25 mouse cellular contexts compared by ENCODE assay signal in the genomic region with DNA sequence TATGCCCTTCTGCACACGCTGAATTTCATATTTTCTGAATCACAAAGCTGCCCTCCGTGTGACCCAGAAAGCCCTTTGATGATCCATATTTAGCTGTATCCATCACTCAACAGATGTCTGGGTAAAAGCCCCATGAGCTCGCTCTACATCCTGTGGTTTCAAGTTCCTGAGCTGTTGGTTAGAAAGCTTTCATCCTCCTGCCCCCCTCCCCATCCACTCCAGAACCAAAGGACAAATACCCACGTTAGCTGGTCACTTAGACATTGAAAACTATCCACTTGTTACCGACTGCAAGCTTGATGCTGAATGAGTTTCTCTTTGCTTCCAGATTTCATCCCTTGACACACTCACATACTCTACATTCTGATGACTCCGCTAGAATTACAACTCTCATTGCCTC. TPM values are rescaled to one million over a fixed set of nuclear protein-coding genes. Genes with fewer than 3 reads are reported as not detected.
A peak's percentile ranks its signal among the peaks of the same experiment; 100 is the strongest.
DNase-seq lines count a peak whose midpoint lies in the region; ATAC-seq lines count a peak whose summit lies in the region.
"Had no signal": no experiment of that assay in that cellular context is flagged by ENCODE, and none has a peak within 500 bp of the region (broad histone marks: within the 10 kb centered on the region; RNA-seq: fewer than 3 reads in every experiment).

No protein-coding gene starts in this region.

- DNase-seq in gastrocnemius, postnatal 25 days: peak; percentile 0
- DNase-seq in gastrocnemius, adult 18-20 months (ENCODE audit: low spot score): no peak
- DNase-seq in midbrain, embryonic 11.5 days (ENCODE audit: low spot score, missing footprints): peak; percentile 65
- peak; percentile 27 for DNase-seq in CD4-positive helper T cell, adult 2 months (ENCODE audit: low read depth, low spot score)
- no peak for DNase-seq in adipocyte (ENCODE audit: low spot score)
- DNase-seq: adrenal gland, postnatal 25 days; cerebellum, adult 11-12 months; cerebellum, adult 9-11 months; gastrocnemius, adult 2 months; heart, postnatal 36 days; kidney, adult 8-10 months; kidney, postnatal 10 days; midbrain, embryonic 14.5 days; right cerebral cortex, postnatal 25 days had no signal

- no peaks in the 10 kb centered on the region for H3K27me3 ChIP-seq in midbrain, embryonic 11.5 days (ENCODE audit: control insufficient read depth, insufficient read depth, low read length)
- no peaks in the 10 kb centered on the region for H3K27me3 ChIP-seq in midbrain, embryonic 16.5 days (ENCODE audit: control insufficient read depth, insufficient read depth, low read depth, low read length)
- H3K27me3 ChIP-seq: embryonic facial prominence, embryonic 15.5 days; forebrain, embryonic 13.5 days; hindbrain, embryonic 12.5 days; limb, embryonic 13.5 days; lung, embryonic 15.5 days; stomach, embryonic 15.5 days had no signal

- H3K9ac ChIP-seq in midbrain, embryonic 11.5 days (ENCODE audit: low read length): no peak overlapping the region
- H3K9ac ChIP-seq in midbrain, embryonic 16.5 days (ENCODE audit: low read depth, low read length): no peak overlapping the region
- H3K9ac ChIP-seq: embryonic facial prominence, embryonic 15.5 days; forebrain, embryonic 13.5 days; hindbrain, embryonic 12.5 days; limb, embryonic 13.5 days; lung, embryonic 15.5 days; stomach, embryonic 15.5 days had no signal

- no peaks in the 10 kb centered on the region for H3K36me3 ChIP-seq in midbrain, embryonic 11.5 days (ENCODE audit: control insufficient read depth, insufficient read depth, low read length)
- no peaks in the 10 kb centered on the region for H3K36me3 ChIP-seq in midbrain, embryonic 16.5 days (ENCODE audit: control insufficient read depth, insufficient read depth, low read length)
- H3K36me3 ChIP-seq: embryonic facial prominence, embryonic 15.5 days; hindbrain, embryonic 12.5 days; limb, embryonic 13.5 days; lung, embryonic 15.5 days; stomach, embryonic 15.5 days had no signal

- H3K9me3 ChIP-seq in midbrain, embryonic 11.5 days (ENCODE audit: control insufficient read depth, low read length): no peaks in the 10 kb centered on the region
- no peaks in the 10 kb centered on the region for H3K9me3 ChIP-seq in midbrain, embryonic 16.5 days (replicated peaks; ENCODE audit: control insufficient read depth, low read length, poor library complexity, severe bottlenecking)
- H3K9me3 ChIP-seq: embryonic facial prominence, embryonic 15.5 days; forebrain, embryonic 13.5 days; hindbrain, embryonic 12.5 days; limb, embryonic 13.5 days; lung, embryonic 15.5 days; stomach, embryonic 15.5 days had no signal

- no peak overlapping the region for H3K4me2 ChIP-seq in midbrain, embryonic 11.5 days
- no peak overlapping the region for H3K4me2 ChIP-seq in midbrain, embryonic 16.5 days (ENCODE audit: low read length)
- H3K4me2 ChIP-seq: embryonic facial prominence, embryonic 15.5 days; forebrain, embryonic 13.5 days; hindbrain, embryonic 12.5 days; limb, embryonic 13.5 days; liver, embryonic 11.5 days; lung, embryonic 15.5 days; stomach, embryonic 15.5 days had no signal

- H3K4me1 ChIP-seq in midbrain, embryonic 11.5 days (ENCODE audit: control insufficient read depth, insufficient read depth, low read length): no peaks in the 10 kb centered on the region
- H3K4me1 ChIP-seq in midbrain, embryonic 16.5 days (ENCODE audit: control insufficient read depth, insufficient read depth, low read length): no peaks in the 10 kb centered on the region
- H3K4me1 ChIP-seq: forebrain, embryonic 13.5 days; stomach, embryonic 15.5 days had no signal

- no peak overlapping the region for H3K27ac ChIP-seq in midbrain, embryonic 11.5 days (ENCODE audit: low read depth, low read length)
- no peak overlapping the region for H3K27ac ChIP-seq in midbrain, embryonic 16.5 days (ENCODE audit: low read length)
- H3K27ac ChIP-seq: embryonic facial prominence, embryonic 15.5 days; forebrain, embryonic 13.5 days; gastrocnemius, adult 2 months; hindbrain, embryonic 12.5 days; hindbrain, postnatal 0 days; limb, embryonic 13.5 days; lung, embryonic 15.5 days; stomach, embryonic 15.5 days had no signal

- WGBS in midbrain, embryonic 11.5 days: 80% methylated on average over 6 of the region's 6 CpGs
- WGBS in midbrain, embryonic 16.5 days: 78% methylated on average over 6 of the region's 6 CpGs

- ATAC-seq in midbrain, embryonic 11.5 days (ENCODE audit: low FRiP score): no peak
- no peak for ATAC-seq in midbrain, embryonic 16.5 days
- ATAC-seq in inflammation-experienced regulatory T-cells, adult 6 months: peak; percentile 29
- ATAC-seq in erythroid progenitor cell, adult 5-6 weeks (replicated peaks; ENCODE audit: low FRiP score, poor library complexity, severe bottlenecking): no peak
- ATAC-seq: forebrain, embryonic 13.5 days; hindbrain, postnatal 0 days had no signal

- H3K4me3 ChIP-seq in midbrain, embryonic 11.5 days (ENCODE audit: low read depth, low read length): no peak overlapping the region
- no peak overlapping the region for H3K4me3 ChIP-seq in midbrain, embryonic 16.5 days (ENCODE audit: low read depth, low read length)
- H3K4me3 ChIP-seq: embryonic facial prominence, embryonic 15.5 days; forebrain, embryonic 13.5 days; gastrocnemius, adult 2 months; hindbrain, embryonic 12.5 days; limb, embryonic 13.5 days; lung, embryonic 15.5 days; stomach, embryonic 15.5 days had no signal

RNA-seq across cellular contexts. Expression of a gene that starts 22.2 kb away (rescaled TPM):
- 10 to 100 TPM; 11.1 to 13.3 TPM for total RNA-seq in gastrocnemius, postnatal 25 days (2021)
- 1 to 10 TPM; 6.9 to 7.0 TPM for total RNA-seq in gastrocnemius, adult 18-20 months (2021)
- polyA plus RNA-seq in midbrain, embryonic 11.5 days (2014; fragmentation: Nextera tagmentation; extraction: Ambion mirVana): 10.1 and 13.4 TPM in 2 replicates
- polyA plus RNA-seq in midbrain, embryonic 16.5 days (2015; fragmentation: Nextera tagmentation; extraction: Ambion mirVana): 13.6 and 17.8 TPM in 2 replicates
- polyA plus RNA-seq in inflammation-experienced regulatory T-cells, adult 6 months (2017; shearing (Covaris generic)): 1 to 10 TPM; 2.5 to 5.6 (median 5.2) TPM
- total RNA-seq in erythroid progenitor cell, adult 5-6 weeks (2015; ENCODE audit: low replicate concordance): 1.8 and 21.4 TPM in 2 replicates
- total RNA-seq in erythroid progenitor cell, adult 5-6 weeks (2017; ENCODE audit: low replicate concordance): 0.39 and 0.45 TPM in 2 replicates

Comparison
In these comparisons a context has a peak if more than half of its experiments do, and no peak if none do; other contexts are left out.
1. DNase-seq: peak in gastrocnemius, postnatal 25 days (single experiment), midbrain, embryonic 11.5 days (single experiment) and CD4-positive helper T cell, adult 2 months (single experiment); none in gastrocnemius, adult 18-20 months (single experiment) and adipocyte (single experiment).